Mouse (Mus musculus) ES-Bruce4 (cell line): ENCODE measurements around the gene Cyp27b1.

ENCODE experiments used
- CTCF ChIP-seq: IDR thresholded peaks from one replicate; pipeline ENCODE4 v1.8.1; 2011; ENCODE audit warnings: low read depth, low read length
- EP300 ChIP-seq: IDR thresholded peaks from 2 replicates; pipeline ENCODE4 v1.6.1; 2011; ENCODE audit warnings: low read depth, low read length; ENCODE audit not compliant: insufficient read depth

GRCm38 (mm10) chr10:127001297-127001696 lies 46.8 kb upstream of the Cyp27b1 start:
- TF ChIP-seq CTCF (no peak), EP300 (no peak)
